Mouse (Mus musculus) megakaryocyte-erythroid progenitor cell, adult 5 weeks (primary cell): Measurements from ENCODE around the gene Zfp970. TPM values are rescaled to one million over a fixed set of nuclear protein-coding genes. Genes with fewer than 3 reads are reported as not detected.

Experiments
- polyA plus RNA-seq: library from polyadenylated mRNA; stranded (reverse); fragments of >175 nt; gene quantifications from 2 replicates; pipeline ENCODE4 v1.2.3, GENCODE M21; 2012

Zfp970 gene
- 0.26 and 0.30 TPM in 2 replicates for polyA plus RNA-seq

GRCm38 (mm10) chr2:177464676-177465075 is at the start of gene Zfp970:
Gene Zfp970, plus strand, starts transcription at chr2:177464733.

GRCm38 (mm10) chr2:177498067-177498466 is 33.5 kb downstream of the Zfp970 start, which contains the start of gene Gm14403:
Gene Gm14403, plus strand, starts transcription at chr2:177498215.

Other genes starting within 250 kb of the Zfp970 start
- gene Gm14409, start 197.7 kb upstream of the Zfp970 start, polyA plus RNA-seq: 0.10 TPM in 1 of 2 replicates, not detected in the other
- gene Gm14412, start 140.4 kb upstream of the Zfp970 start, polyA plus RNA-seq: not detected in 2 replicates
- 0.10 and 0.12 TPM in 2 replicates for gene Gm14418, start 66.4 kb upstream of the Zfp970 start, polyA plus RNA-seq
- 0.11 TPM in 1 of 2 replicates, not detected in the other for gene Gm14403, start 33.5 kb downstream of the Zfp970 start, polyA plus RNA-seq
- not detected in 2 replicates for gene Gm14406, start 113.5 kb downstream of the Zfp970 start, polyA plus RNA-seq